Mouse (Mus musculus): ENCODE results near the gene Itpr1.

DNA sequence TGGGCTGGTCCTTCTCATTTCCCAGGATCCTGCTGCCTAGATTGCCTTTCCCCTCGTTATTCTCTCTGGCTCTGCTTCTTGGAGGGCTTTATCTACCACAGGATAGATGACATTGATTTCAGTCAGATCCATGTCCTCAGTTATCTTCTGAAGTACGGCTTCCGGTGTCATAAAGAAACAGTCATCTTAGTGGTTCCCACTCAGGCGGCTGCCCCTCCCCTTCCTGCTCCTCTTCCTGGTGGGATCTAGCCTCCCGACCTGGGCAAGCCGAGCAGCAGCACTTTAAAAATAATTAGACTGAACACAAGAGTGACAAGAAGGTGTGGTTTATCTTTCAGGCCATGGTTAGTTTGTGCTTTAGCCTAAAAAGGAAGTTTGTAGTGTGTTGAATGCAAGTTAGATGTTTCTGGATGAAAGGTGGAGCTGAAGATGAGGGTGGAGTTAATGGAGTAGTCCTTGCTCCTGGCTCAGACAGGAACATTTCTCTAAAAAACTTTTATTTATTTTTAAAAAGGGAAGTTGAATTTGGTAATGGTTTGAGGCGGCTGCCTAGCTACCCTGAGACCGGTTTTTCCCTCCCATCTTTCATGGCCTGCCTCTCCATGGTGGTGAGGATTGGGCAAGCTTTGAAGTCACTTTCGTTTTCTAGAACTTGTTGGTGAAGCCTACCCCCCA is 94.2 kb downstream of the Itpr1 start:
- TF ChIP-seq POLR2A (IDR thresholded peaks at IDR 0.05; ENCODE audit: extremely low read depth, insufficient read depth, low read length) (no peak), CTCF (IDR thresholded peaks at IDR 0.05; ENCODE audit: low read depth, low read length) (no peak)
